Mouse (Mus musculus): ENCODE results near the gene Tspoap1. TPM values are rescaled to one million over a fixed set of nuclear protein-coding genes. Genes with fewer than 3 reads are reported as not detected.

Tspoap1 gene
- polyA plus RNA-seq, 1 experiment from 2014 or later: 1.5 TPM

MicroRNA genes within 50 kb of the gene (microRNA counts, 519-probe panel; counts per million panel counts)
- 3,830 counts per million, percentile 58 among the panel's probes with 10 or more counts for microRNA mmu-miR-142-3p
- microRNA mmu-miR-142-5p: 4,081 counts per million, percentile 63 among the panel's probes with 10 or more counts

Small RNA genes lying within 50 kb of the gene (microRNA-seq; reads per million reads assigned to microRNA genes)
- gene Mir142 (ENCODE audit: borderline number of aligned reads) (not detected), gene Mir142b (ENCODE audit: borderline number of aligned reads) (not detected)

Other genes with a start within 250 kb of the Tspoap1 start
- not detected in 2 replicates for gene Gm11492, start 193.9 kb upstream of the Tspoap1 start, polyA plus RNA-seq (2014; fragmentation: Nextera tagmentation; extraction: Ambion mirVana)
- 6.6 and 8.3 TPM in 2 replicates for gene Sept4, start 191.6 kb upstream of the Tspoap1 start, polyA plus RNA-seq (2014; fragmentation: Nextera tagmentation; extraction: Ambion mirVana)
- 61.1 and 61.9 TPM in 2 replicates for gene Mtmr4, start 168.4 kb upstream of the Tspoap1 start, polyA plus RNA-seq (2014; fragmentation: Nextera tagmentation; extraction: Ambion mirVana)
- 0.20 and 0.32 TPM in 2 replicates for gene Hsf5, start 143.4 kb upstream of the Tspoap1 start, polyA plus RNA-seq (2014; fragmentation: Nextera tagmentation; extraction: Ambion mirVana)
- gene Rnf43, start 97.8 kb upstream of the Tspoap1 start, polyA plus RNA-seq (2014; fragmentation: Nextera tagmentation; extraction: Ambion mirVana): 2.0 and 4.4 TPM in 2 replicates
- gene Supt4a, start 23.0 kb upstream of the Tspoap1 start, polyA plus RNA-seq (2014; fragmentation: Nextera tagmentation; extraction: Ambion mirVana): 174 and 180 TPM in 2 replicates
- gene Mpo, start 33.0 kb downstream of the Tspoap1 start, polyA plus RNA-seq (2014; fragmentation: Nextera tagmentation; extraction: Ambion mirVana): 6.1 and 7.2 TPM in 2 replicates
- 0.25 and 0.36 TPM in 2 replicates for gene Lpo, start 67.7 kb downstream of the Tspoap1 start, polyA plus RNA-seq (2014; fragmentation: Nextera tagmentation; extraction: Ambion mirVana)
- gene Mks1, start 92.7 kb downstream of the Tspoap1 start, polyA plus RNA-seq (2014; fragmentation: Nextera tagmentation; extraction: Ambion mirVana): 11.0 and 12.4 TPM in 2 replicates
- gene Epx, start 115.0 kb downstream of the Tspoap1 start, polyA plus RNA-seq (2014; fragmentation: Nextera tagmentation; extraction: Ambion mirVana): 0.17 TPM in 1 of 2 replicates, not detected in the other
- gene Olfr462, start 131.7 kb downstream of the Tspoap1 start, polyA plus RNA-seq (2014; fragmentation: Nextera tagmentation; extraction: Ambion mirVana): not detected in 2 replicates
- gene Olfr463, start 136.8 kb downstream of the Tspoap1 start, polyA plus RNA-seq (2014; fragmentation: Nextera tagmentation; extraction: Ambion mirVana): not detected in 2 replicates
- not detected in 2 replicates for gene Olfr464, start 160.4 kb downstream of the Tspoap1 start, polyA plus RNA-seq (2014; fragmentation: Nextera tagmentation; extraction: Ambion mirVana)
- 16.0 and 17.3 TPM in 2 replicates for gene Dynll2, start 227.0 kb downstream of the Tspoap1 start, polyA plus RNA-seq (2014; fragmentation: Nextera tagmentation; extraction: Ambion mirVana)

Data from embryonic facial prominence, embryonic 11.5 days (tissue).